Mouse (Mus musculus) forebrain, embryonic 14.5 days (tissue): ENCODE data around the gene Ankrd2. TPM values are rescaled to one million over a fixed set of nuclear protein-coding genes. Genes with fewer than 3 reads are reported as not detected.

Experiments used
- ATAC-seq: fragments of 200-750 bp; cut with Nextera tagmentation; 2 replicates; pipeline ENCODE4 v1.8.0; 2017; ENCODE audit warnings: mild to moderate bottlenecking, moderate library complexity
- DNase-seq: peaks from one replicate; pipeline ENCODE4 v3.0.0-alpha.2; 2015; ENCODE audit warnings: low spot score
- H3K27ac ChIP-seq: fragments of 300-500 bp; sonication (generic); 2 replicates; pipeline ENCODE4 v1.5.1; 2014; ENCODE audit warnings: low read depth, mild to moderate bottlenecking, control low read depth, low read length, moderate library complexity
- H3K27me3 ChIP-seq: fragments of 300-500 bp; sonication (generic); replicated peaks from 2 replicates; pipeline ENCODE4 v1.6.1; 2014; ENCODE audit warnings: low read length, control low read depth, mixed read lengths; ENCODE audit not compliant: control insufficient read depth, insufficient read depth
- H3K36me3 ChIP-seq: fragments of 300-500 bp; sonication (generic); 2 replicates; pipeline ENCODE4 v1.6.1; 2014; ENCODE audit warnings: low read length, control low read depth; ENCODE audit not compliant: control insufficient read depth, insufficient read depth
- H3K4me1 ChIP-seq: fragments of 300-500 bp; sonication (generic); 2 replicates; pipeline ENCODE4 v1.6.1; 2014; ENCODE audit warnings: antibody characterized with exemption, low read length, control low read depth; ENCODE audit not compliant: control insufficient read depth, insufficient read depth
- H3K4me2 ChIP-seq: fragments of 300-500 bp; sonication (generic); 2 replicates; pipeline ENCODE4 v1.6.1; 2014; ENCODE audit warnings: mild to moderate bottlenecking, control low read depth, low read length
- H3K4me3 ChIP-seq: fragments of 300-500 bp; sonication (generic); 2 replicates; pipeline ENCODE4 v1.5.1; 2014; ENCODE audit warnings: low read depth, low read length, control low read depth
- H3K9ac ChIP-seq: fragments of 300-500 bp; sonication (generic); 2 replicates; pipeline ENCODE4 v1.6.1; 2014; ENCODE audit warnings: mild to moderate bottlenecking, low read length, control low read depth, moderate library complexity
- H3K9me3 ChIP-seq: fragments of 300-500 bp; sonication (generic); replicated peaks from 2 replicates; pipeline ENCODE4 v1.6.1; 2016; ENCODE audit warnings: low read length, control low read depth, mixed read lengths; ENCODE audit not compliant: control insufficient read depth
- WGBS: fragments of 180-500 bp; shearing (Covaris S2); extraction: QIAGEN DNeasy Blood & Tissue Kit; methylation state at CpG from one replicate; pipeline ENCODE4 v1.1.7; 2014; 5-methylcytosine and 5-hydroxymethylcytosine counted together
- polyA plus RNA-seq: library from polyadenylated mRNA; unstranded; fragments of >200 nt; fragmentation: Nextera tagmentation; extraction: Ambion mirVana; gene quantifications from 2 replicates; pipeline ENCODE4 v1.2.1, GENCODE M21; 2014

The Ankrd2 gene
- polyA plus RNA-seq: 0.47 TPM in 2 replicates

GRCm38 (mm10) chr19:42035456-42036248 is at the start of gene Ankrd2:
TSS of gene Ankrd2 (plus strand) at chr19:42036000.
- WGBS: 68% methylated on average over 19 of the region's 19 CpGs
- no peak within 1 kb of the TSS for H3K4me3 ChIP-seq

GRCm38 (mm10) chr19:41987206-41987605 is 48.6 kb upstream of the Ankrd2 start:
- no peak overlapping the region for H3K4me2 ChIP-seq
- H3K36me3 ChIP-seq: no peaks in the 10 kb centered on the region
- H3K27ac ChIP-seq: no peak overlapping the region
- no peak for ATAC-seq
- no peak for DNase-seq
- H3K27me3 ChIP-seq: 0 out of 2 replicates have a peak, but pooled peaks cover 6% of the 10 kb centered on the region
- no peak overlapping the region for H3K9ac ChIP-seq
- H3K9me3 ChIP-seq: no peaks in the 10 kb centered on the region
- H3K4me3 ChIP-seq: no peak overlapping the region
- H3K4me1 ChIP-seq: peaks cover 4% of the 10 kb centered on the region; the same call in 1 of the 2 replicates
- 87% methylated on average over 4 of the region's 4 CpGs for WGBS

More at GRCm38 (mm10) chr19:42035456-42036248, at the start of gene Ankrd2:
- H3K9ac ChIP-seq: no peak within 1 kb of the TSS
- H3K27me3 ChIP-seq: no peaks in the 10 kb centered on the region
- no peaks in the 10 kb centered on the region for H3K36me3 ChIP-seq
- no peak within 1 kb of the TSS for H3K4me2 ChIP-seq
- H3K27ac ChIP-seq: no peak within 1 kb of the TSS
- DNase-seq (peak; percentile 89), ATAC-seq (peak; percentile 90)
- no peaks in the 10 kb centered on the region for H3K9me3 ChIP-seq
- no peaks in the 10 kb centered on the region for H3K4me1 ChIP-seq

GRCm38 (mm10) chr19:41989810-41990209 is 46.0 kb upstream of the Ankrd2 start:
- Histone ChIP-seq H3K4me2 (no peak overlapping the region), H3K36me3 (no peaks in the 10 kb centered on the region), H3K4me1 (no peaks in the 10 kb centered on the region), H3K27me3 (no peaks in the 10 kb centered on the region), H3K27ac (no peak overlapping the region), H3K9ac (no peak overlapping the region), H3K4me3 (no peak overlapping the region), H3K9me3 (no peaks in the 10 kb centered on the region)
- ATAC-seq: no peak
- DNase-seq: no peak
- WGBS: 87% methylated on average over 6 of the region's 6 CpGs

GRCm38 (mm10) chr19:41991926-41992477 is 43.8 kb upstream of the Ankrd2 start:
- Histone ChIP-seq H3K4me1 (no peaks in the 10 kb centered on the region), H3K27ac (no peak overlapping the region), H3K36me3 (no peaks in the 10 kb centered on the region), H3K27me3 (no peaks in the 10 kb centered on the region), H3K4me2 (no peak overlapping the region), H3K9me3 (no peaks in the 10 kb centered on the region), H3K4me3 (no peak overlapping the region), H3K9ac (no peak overlapping the region)
- WGBS: 21% methylated on average over 6 of the region's 6 CpGs
- ATAC-seq (no peak), DNase-seq (peak; percentile 34)

GRCm38 (mm10) chr19:41992971-41993370 is 42.8 kb upstream of the Ankrd2 start:
- no peaks in the 10 kb centered on the region for H3K9me3 ChIP-seq
- H3K9ac ChIP-seq: no peak overlapping the region
- WGBS: 85% methylated on average over 2 of the region's 2 CpGs
- H3K4me2 ChIP-seq: no peak overlapping the region
- ATAC-seq (no peak), DNase-seq (no peak)
- H3K36me3 ChIP-seq: no peaks in the 10 kb centered on the region
- no peak overlapping the region for H3K4me3 ChIP-seq
- H3K4me1 ChIP-seq: no peaks in the 10 kb centered on the region
- no peak overlapping the region for H3K27ac ChIP-seq
- no peaks in the 10 kb centered on the region for H3K27me3 ChIP-seq

GRCm38 (mm10) chr19:41993484-41993883 is 42.3 kb upstream of the Ankrd2 start:
- Histone ChIP-seq H3K4me3 (no peak overlapping the region), H3K36me3 (no peaks in the 10 kb centered on the region), H3K27me3 (no peaks in the 10 kb centered on the region), H3K9ac (no peak overlapping the region), H3K9me3 (no peaks in the 10 kb centered on the region), H3K27ac (no peak overlapping the region), H3K4me2 (no peak overlapping the region), H3K4me1 (no peaks in the 10 kb centered on the region)
- DNase-seq (peak; percentile 63), ATAC-seq (no peak)
- WGBS: 60% methylated on average over 6 of the region's 6 CpGs

GRCm38 (mm10) chr19:41994023-41994422 is 41.8 kb upstream of the Ankrd2 start:
- no peak for ATAC-seq
- WGBS: 93% methylated on average over 7 of the region's 7 CpGs
- Histone ChIP-seq H3K4me1 (no peaks in the 10 kb centered on the region), H3K4me3 (no peak overlapping the region), H3K9me3 (no peaks in the 10 kb centered on the region), H3K9ac (no peak overlapping the region), H3K4me2 (no peak overlapping the region), H3K27ac (no peak overlapping the region), H3K27me3 (no peaks in the 10 kb centered on the region), H3K36me3 (no peaks in the 10 kb centered on the region)
- no peak for DNase-seq

- H3K9ac ChIP-seq: no peak overlapping the region
- H3K36me3 ChIP-seq: no peaks in the 10 kb centered on the region
- DNase-seq: no peak
- H3K4me3 ChIP-seq: no peak overlapping the region
- no peak for ATAC-seq
- H3K27me3 ChIP-seq: no peaks in the 10 kb centered on the region
- no peak overlapping the region for H3K27ac ChIP-seq
- H3K4me1 ChIP-seq: no peaks in the 10 kb centered on the region
- H3K9me3 ChIP-seq: no peaks in the 10 kb centered on the region
- no peak overlapping the region for H3K4me2 ChIP-seq
- 33% methylated on average over 1 of the region's 1 CpGs for WGBS
Observed at GRCm38 (mm10) chr19:41995483-41995882, 40.3 kb upstream of the Ankrd2 start.

GRCm38 (mm10) chr19:41997090-41997489 is 38.7 kb upstream of the Ankrd2 start:
- Histone ChIP-seq H3K27ac (no peak overlapping the region), H3K9me3 (no peaks in the 10 kb centered on the region), H3K27me3 (no peaks in the 10 kb centered on the region), H3K9ac (no peak overlapping the region), H3K4me3 (no peak overlapping the region), H3K4me2 (no peak overlapping the region), H3K4me1 (no peaks in the 10 kb centered on the region), H3K36me3 (no peaks in the 10 kb centered on the region)
- DNase-seq (no peak), ATAC-seq (no peak)
- 91% methylated on average over 10 of the region's 10 CpGs for WGBS
